Mouse (Mus musculus) heart, embryonic 15.5 days (tissue): Measurements from ENCODE around the gene Stap2. TPM values are rescaled to one million over a fixed set of nuclear protein-coding genes. Genes with fewer than 3 reads are reported as not detected.

Source experiments
- ATAC-seq: fragments of 200-750 bp; cut with Nextera tagmentation; replicated peaks from 2 replicates; pipeline ENCODE4 v1.8.0; 2017; ENCODE audit warnings: low read depth, moderate TSS enrichment; ENCODE audit not compliant: insufficient number of reproducible peaks, insufficient read depth, low FRiP score
- H3K27ac ChIP-seq: fragments of 300-500 bp; sonication (generic); 2 replicates; pipeline ENCODE4 v1.5.1; 2015; ENCODE audit warnings: mild to moderate bottlenecking, inconsistent platforms
- H3K27me3 ChIP-seq: fragments of 300-500 bp; sonication (generic); 2 replicates; pipeline ENCODE4 v1.6.1; 2015; ENCODE audit warnings: inconsistent platforms
- H3K36me3 ChIP-seq: fragments of 300-500 bp; sonication (generic); 2 replicates; pipeline ENCODE4 v1.6.1; 2015; ENCODE audit warnings: mild to moderate bottlenecking, inconsistent platforms
- H3K4me1 ChIP-seq: fragments of 300-500 bp; sonication (generic); replicated peaks from 2 replicates; pipeline ENCODE4 v1.6.1; 2015; ENCODE audit warnings: inconsistent platforms
- H3K4me2 ChIP-seq: fragments of 300-500 bp; sonication (generic); 2 replicates; pipeline ENCODE4 v1.6.1; 2015; ENCODE audit warnings: inconsistent platforms, mild to moderate bottlenecking, moderate library complexity
- H3K4me3 ChIP-seq: fragments of 300-500 bp; sonication (generic); 2 replicates; pipeline ENCODE4 v1.5.1; 2015; ENCODE audit warnings: mild to moderate bottlenecking, inconsistent platforms
- H3K9ac ChIP-seq: fragments of 300-500 bp; sonication (generic); 2 replicates; pipeline ENCODE4 v1.6.1; 2015; ENCODE audit warnings: mild to moderate bottlenecking, inconsistent platforms
- H3K9me3 ChIP-seq: fragments of 300-500 bp; sonication (generic); replicated peaks from 2 replicates; pipeline ENCODE4 v1.6.1; 2016; ENCODE audit warnings: inconsistent platforms
- WGBS: fragments of 180-500 bp; shearing (Covaris S2); methylation state at CpG from one replicate; pipeline ENCODE4 v1.1.7; 2015; ENCODE audit warnings: mixed read lengths; 5-methylcytosine and 5-hydroxymethylcytosine counted together
- polyA plus RNA-seq: library from polyadenylated mRNA; unstranded; fragments of >200 nt; fragmentation: Nextera tagmentation; extraction: Ambion mirVana; gene quantifications from 2 replicates; pipeline ENCODE4 v1.2.1, GENCODE M21; 2015

Stap2 gene
- polyA plus RNA-seq, 1 experiment from 2014 or later: 13.7 TPM

DNA sequence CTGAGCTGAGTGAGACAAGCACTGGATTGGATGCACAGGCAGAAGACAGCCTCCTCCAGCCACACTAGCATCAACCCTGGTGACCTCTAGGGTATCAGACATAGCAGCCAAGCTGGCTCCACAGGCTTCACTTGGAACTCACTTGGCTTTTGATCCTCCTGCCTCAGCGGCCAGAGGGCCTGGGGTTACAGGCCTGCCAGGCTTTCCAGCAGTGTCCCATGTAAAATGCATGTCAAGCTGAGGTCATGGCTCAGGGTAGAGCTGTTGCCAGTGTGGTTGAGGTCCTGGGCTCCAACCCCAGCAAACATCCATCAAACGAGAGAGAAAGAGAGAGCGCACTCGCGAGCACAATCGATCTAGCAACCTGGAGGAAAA, 29.3 kb upstream of the Stap2 start:
- peaks cover 51% of the 10 kb centered on the region for H3K4me1 ChIP-seq
- 87% methylated on average over 6 of the region's 6 CpGs for WGBS
- peak overlapping the region; percentile 95 for H3K4me3 ChIP-seq
- H3K36me3 ChIP-seq: peaks cover 13% of the 10 kb centered on the region; the same call in 1 of the 2 replicates
- ATAC-seq: no peak
- H3K27me3 ChIP-seq: no peaks in the 10 kb centered on the region
- peak overlapping the region; percentile 69 for H3K4me2 ChIP-seq
- H3K9me3 ChIP-seq: no peaks in the 10 kb centered on the region
- H3K27ac ChIP-seq: no peak overlapping the region; the same call in 1 of the 2 replicates
- peak overlapping the region; percentile 96; the same call in 1 of the 2 replicates for H3K9ac ChIP-seq

DNA sequence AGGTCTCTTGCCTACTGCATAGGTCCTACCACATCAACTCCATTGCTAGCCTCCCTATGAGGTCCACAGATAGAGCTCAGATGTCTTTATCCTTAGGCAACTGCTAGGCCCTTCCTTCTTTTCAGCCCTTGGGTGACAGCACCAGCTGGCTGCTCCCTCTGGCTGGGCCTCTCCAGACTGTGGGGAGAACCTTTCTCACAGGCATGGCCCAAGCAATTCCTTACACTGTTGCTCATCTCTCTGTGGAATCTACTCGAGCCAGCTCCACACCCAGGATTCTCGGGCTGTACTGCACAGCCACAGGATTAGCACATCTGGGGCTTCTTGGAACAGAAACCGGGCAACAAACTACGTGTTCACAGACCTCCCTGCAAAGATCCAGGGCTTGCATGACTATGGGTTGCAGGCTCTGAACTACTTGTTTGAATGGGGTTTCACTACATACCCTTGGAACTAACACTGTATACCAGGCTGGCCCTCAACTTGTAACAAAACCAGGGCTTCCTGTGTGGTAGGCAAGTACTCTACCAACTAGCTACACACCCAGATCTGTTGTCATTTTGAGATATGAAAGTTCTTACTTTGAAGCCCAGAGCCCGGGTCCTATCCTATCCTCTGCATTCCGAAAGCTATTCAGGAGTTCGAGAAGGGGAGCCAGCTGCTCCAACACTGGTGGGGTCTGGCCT, 28.8 kb upstream of the Stap2 start:
- no peaks in the 10 kb centered on the region for H3K9me3 ChIP-seq
- peaks cover 13% of the 10 kb centered on the region; the same call in 1 of the 2 replicates for H3K36me3 ChIP-seq
- H3K27me3 ChIP-seq: no peaks in the 10 kb centered on the region
- peak overlapping the region; percentile 96; the same call in 1 of the 2 replicates for H3K9ac ChIP-seq
- H3K27ac ChIP-seq: no peak overlapping the region
- H3K4me1 ChIP-seq: peaks cover 51% of the 10 kb centered on the region
- 79% methylated on average over 7 of the region's 7 CpGs for WGBS
- peak overlapping the region; percentile 69 for H3K4me2 ChIP-seq
- no peak for ATAC-seq
- H3K4me3 ChIP-seq: no peak overlapping the region

DNA sequence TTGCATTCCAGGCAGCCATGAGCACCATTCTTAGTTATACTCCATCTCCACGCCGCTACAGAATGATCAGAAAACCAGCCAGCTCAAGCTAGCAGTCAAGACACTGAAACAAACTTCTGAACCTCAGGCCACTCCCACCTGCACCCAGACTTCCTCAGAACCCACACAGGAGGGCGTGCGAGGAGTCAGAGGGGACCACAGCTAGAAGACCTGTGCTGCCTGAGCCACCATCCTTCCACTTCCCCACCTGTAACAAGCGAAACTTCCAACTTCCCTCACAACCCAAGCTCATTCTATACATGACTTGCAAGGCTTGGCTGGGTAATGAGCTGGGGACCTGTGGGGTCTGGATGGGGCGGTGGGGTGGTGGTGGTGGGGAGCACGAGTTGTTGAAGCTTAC, 27.4 kb upstream of the Stap2 start:
- Histone ChIP-seq H3K4me1 (peaks cover 57% of the 10 kb centered on the region), H3K9me3 (no peaks in the 10 kb centered on the region), H3K4me3 (no peak overlapping the region), H3K9ac (0 out of 2 replicates have a peak overlapping the region, but pooled peaks have one; percentile 21), H3K27ac (no peak overlapping the region), H3K4me2 (no peak overlapping the region), H3K36me3 (peaks cover 17% of the 10 kb centered on the region; the same call in 1 of the 2 replicates), H3K27me3 (no peaks in the 10 kb centered on the region)
- no peak for ATAC-seq
- 68% methylated on average over 7 of the region's 7 CpGs for WGBS

DNA sequence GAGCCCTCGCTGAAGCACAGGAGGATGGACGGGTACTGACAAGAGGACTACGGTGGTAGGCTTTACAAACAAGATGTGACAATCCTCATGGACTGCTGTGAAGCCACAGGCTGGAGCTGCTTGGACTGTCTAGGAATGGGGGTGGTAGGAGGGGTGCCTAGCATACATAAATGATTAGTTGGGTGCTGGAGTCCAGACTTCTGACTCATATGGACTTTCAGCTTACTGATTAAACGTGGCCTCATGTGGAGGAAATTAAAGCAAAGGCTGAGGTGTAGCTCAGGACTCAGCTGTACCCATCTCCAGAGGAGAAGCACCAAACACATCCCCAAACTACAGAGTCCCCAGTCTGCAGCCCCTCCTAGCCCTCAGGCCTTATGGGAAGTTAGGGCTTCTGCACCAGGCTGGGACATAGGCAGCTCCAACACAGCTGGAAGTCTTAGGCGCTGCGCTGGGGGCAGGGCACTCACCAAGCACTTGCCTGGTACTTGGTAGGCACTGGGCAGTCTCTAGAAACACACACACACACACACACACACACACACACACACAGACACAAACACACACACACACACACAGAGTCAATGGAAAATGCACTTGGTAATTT, 26.8 kb upstream of the Stap2 start:
- Histone ChIP-seq H3K4me2 (no peak overlapping the region), H3K9ac (no peak overlapping the region), H3K4me1 (peaks cover 63% of the 10 kb centered on the region), H3K9me3 (no peaks in the 10 kb centered on the region), H3K36me3 (peaks cover 17% of the 10 kb centered on the region; the same call in 1 of the 2 replicates), H3K4me3 (no peak overlapping the region), H3K27ac (no peak overlapping the region), H3K27me3 (no peaks in the 10 kb centered on the region)
- 65% methylated on average over 6 of the region's 6 CpGs for WGBS
- ATAC-seq: no peak

DNA sequence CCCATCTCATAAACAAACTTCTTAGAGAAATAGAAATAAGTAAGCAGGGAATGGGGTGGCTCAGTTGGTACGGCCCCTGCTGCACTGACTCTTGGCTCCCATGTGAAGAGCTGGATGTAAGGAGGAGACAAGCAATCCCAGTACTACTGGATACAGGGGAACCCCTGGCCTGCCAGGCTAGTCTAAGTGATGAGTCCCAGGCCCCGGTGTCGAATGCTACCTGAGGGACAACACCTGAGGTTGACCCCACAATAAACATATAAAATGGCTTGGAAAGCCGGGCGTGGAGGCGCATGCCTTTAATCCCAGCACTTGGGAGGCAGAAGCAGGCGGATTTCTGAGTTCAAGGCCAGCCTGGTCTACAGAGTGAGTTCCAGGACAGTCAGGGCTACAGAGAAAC, 26.0 kb upstream of the Stap2 start:
- peak overlapping the region; percentile 40; the same call in 1 of the 2 replicates for H3K27ac ChIP-seq
- H3K9ac ChIP-seq: no peak overlapping the region; the same call in 1 of the 2 replicates
- no peak for ATAC-seq
- WGBS: 93% methylated on average over 7 of the region's 7 CpGs
- H3K4me3 ChIP-seq: no peak overlapping the region
- H3K36me3 ChIP-seq: peaks cover 17% of the 10 kb centered on the region; the same call in 1 of the 2 replicates
- H3K4me1 ChIP-seq: peaks cover 68% of the 10 kb centered on the region
- H3K4me2 ChIP-seq: no peak overlapping the region
- H3K27me3 ChIP-seq: no peaks in the 10 kb centered on the region
- no peaks in the 10 kb centered on the region for H3K9me3 ChIP-seq

DNA sequence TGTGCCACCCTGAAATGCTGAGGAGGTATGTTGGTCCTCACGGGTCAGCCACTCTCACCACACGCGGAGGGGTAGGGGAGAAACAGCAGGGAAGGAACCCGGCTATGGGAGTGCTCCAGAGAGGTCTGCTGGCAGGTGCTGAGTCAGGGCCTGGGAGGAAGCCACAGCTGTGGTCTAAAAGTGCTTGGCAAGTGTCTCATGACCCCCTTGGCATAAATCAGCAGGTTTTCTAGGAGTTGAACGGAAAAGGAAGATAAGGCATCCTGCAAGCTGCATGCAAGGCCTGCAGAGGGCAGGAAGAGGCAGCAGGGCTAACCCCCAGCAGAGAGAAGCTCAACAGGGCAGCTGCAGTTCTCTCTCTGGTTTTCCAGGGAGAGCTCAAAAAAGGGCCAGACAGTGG, 25.5 kb upstream of the Stap2 start:
- WGBS: 31% methylated on average over 5 of the region's 5 CpGs
- Histone ChIP-seq H3K36me3 (peaks cover 17% of the 10 kb centered on the region; the same call in 1 of the 2 replicates), H3K4me1 (peaks cover 74% of the 10 kb centered on the region), H3K4me3 (no peak overlapping the region), H3K9ac (no peak overlapping the region), H3K27ac (peak overlapping the region; percentile 40), H3K27me3 (no peaks in the 10 kb centered on the region), H3K4me2 (no peak overlapping the region), H3K9me3 (no peaks in the 10 kb centered on the region)
- peak; percentile 17; the same call in 1 of the 2 replicates for ATAC-seq

DNA sequence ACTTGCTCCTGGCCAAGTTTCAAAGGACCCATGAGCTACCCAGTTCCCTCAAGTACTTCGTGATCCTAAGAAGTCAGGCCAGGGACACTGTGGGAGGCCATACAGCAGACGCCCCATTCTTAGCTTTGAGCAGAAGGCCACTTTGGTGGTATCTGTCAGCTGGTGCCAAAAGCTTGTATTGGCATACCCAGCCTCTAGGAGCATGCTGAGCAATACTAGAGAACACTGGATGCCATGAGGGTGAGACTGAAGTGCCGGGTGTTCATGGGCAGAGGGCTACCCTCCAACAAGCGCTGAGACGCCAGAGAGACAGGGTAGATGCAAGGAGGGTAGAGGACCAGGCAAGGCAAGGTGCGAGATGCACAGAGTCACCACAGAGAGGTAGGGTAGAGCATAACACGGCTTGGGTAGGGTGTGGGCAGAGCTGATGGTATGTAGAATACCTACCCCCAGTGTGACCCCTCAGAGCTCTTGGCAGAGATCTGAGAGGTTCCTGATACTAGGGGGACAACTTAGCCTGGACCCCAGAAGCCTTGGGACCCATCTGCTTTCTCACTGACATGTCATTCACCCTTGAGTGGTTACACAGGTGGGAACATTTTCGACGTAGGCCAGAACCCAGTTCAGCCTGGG, 25.0 kb upstream of the Stap2 start:
- H3K4me1 ChIP-seq: peaks cover 74% of the 10 kb centered on the region
- 0 out of 2 replicates have a peak overlapping the region, but pooled peaks have one; percentile 40 for H3K27ac ChIP-seq
- WGBS: 79% methylated on average over 9 of the region's 9 CpGs
- H3K4me2 ChIP-seq: no peak overlapping the region
- ATAC-seq: no peak
- peaks cover 17% of the 10 kb centered on the region; the same call in 1 of the 2 replicates for H3K36me3 ChIP-seq
- H3K4me3 ChIP-seq: no peak overlapping the region
- no peak overlapping the region for H3K9ac ChIP-seq
- H3K9me3 ChIP-seq: no peaks in the 10 kb centered on the region
- H3K27me3 ChIP-seq: no peaks in the 10 kb centered on the region

DNA sequence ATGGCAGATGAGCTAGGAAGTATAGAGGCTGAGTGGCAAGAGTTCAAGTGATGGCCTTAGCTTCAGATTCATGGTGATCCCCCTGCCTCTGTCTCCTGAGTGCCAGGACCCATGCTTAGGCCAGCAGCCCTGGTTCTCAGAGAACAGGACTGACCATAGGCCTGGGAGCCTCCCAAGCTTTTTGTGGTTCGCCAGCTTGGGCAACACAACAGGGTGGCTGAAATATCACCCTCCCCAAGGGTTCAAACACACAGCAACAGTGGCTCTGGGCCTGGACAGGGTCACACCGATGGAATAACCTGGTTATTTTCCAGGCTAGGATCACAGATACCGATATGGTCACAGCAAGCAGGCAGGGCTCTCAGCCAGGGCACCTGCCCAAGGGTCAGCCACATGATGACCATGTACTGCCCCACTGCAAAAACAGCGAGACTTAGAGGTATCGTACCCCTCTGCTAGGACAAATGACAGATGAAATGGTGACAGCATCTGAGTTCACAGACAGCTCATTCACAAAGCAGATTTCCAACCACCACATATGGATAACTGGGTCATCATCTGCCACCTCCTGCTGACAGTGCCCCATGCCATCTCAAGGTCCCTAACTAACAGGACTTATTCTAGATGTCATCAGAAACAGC, 22.5 kb upstream of the Stap2 start:
- Histone ChIP-seq H3K4me2 (no peak overlapping the region), H3K4me3 (no peak overlapping the region), H3K27me3 (no peaks in the 10 kb centered on the region), H3K4me1 (peaks cover 80% of the 10 kb centered on the region), H3K27ac (no peak overlapping the region), H3K9me3 (no peaks in the 10 kb centered on the region), H3K36me3 (peaks cover 4% of the 10 kb centered on the region; the same call in 1 of the 2 replicates), H3K9ac (no peak overlapping the region)
- WGBS: 86% methylated on average over 5 of the region's 5 CpGs
- ATAC-seq: no peak

DNA sequence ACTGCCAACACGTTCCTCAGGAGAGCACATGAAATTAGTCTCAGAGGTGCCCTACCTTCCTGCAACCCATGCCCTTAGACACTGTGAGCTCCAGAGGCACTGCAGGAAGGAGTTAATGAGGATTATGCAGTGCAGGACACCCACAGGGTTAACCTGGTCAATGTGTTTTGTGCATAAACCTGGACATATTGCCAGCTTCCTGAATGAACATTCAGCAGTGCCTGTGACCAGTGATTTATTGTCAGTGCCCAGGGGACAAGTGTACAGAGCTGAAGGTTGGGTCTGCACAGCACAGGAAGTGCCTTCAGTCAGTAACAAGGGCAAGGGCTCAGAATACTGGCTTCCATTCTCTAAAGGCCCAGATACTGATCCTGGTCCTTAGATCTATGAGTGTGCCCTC, 21.5 kb upstream of the Stap2 start:
- WGBS: 51% methylated on average over 1 of the region's 1 CpGs
- Histone ChIP-seq H3K4me3 (no peak overlapping the region), H3K27me3 (no peaks in the 10 kb centered on the region), H3K4me2 (no peak overlapping the region), H3K9me3 (no peaks in the 10 kb centered on the region), H3K27ac (peak overlapping the region; percentile 39), H3K36me3 (peaks cover 4% of the 10 kb centered on the region; the same call in 1 of the 2 replicates), H3K4me1 (peaks cover 81% of the 10 kb centered on the region), H3K9ac (0 out of 2 replicates have a peak overlapping the region, but pooled peaks have one; percentile 1)
- ATAC-seq: no peak

DNA sequence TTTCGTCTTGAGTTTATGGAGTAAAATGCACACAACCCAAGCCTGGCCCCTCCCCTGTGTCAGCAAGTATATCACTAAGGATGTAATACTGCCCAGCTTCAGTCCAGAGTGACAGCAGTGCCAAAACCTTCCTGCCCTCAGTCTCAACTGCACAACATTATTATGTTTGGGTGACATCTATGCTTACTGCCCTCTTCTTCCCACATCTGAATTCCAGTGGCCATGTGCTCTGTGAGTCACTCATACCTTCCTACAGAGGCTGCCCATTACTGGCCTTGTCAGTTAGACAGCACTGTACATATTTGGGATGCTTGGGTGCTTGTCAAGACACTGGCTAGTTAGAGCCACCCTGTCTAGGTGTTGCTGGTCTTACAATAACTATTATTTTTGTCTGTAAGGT, 20.9 kb upstream of the Stap2 start:
- no peak overlapping the region for H3K4me3 ChIP-seq
- H3K27me3 ChIP-seq: no peaks in the 10 kb centered on the region
- 39% methylated on average over 1 of the region's 1 CpGs for WGBS
- no peaks in the 10 kb centered on the region for H3K9me3 ChIP-seq
- peaks cover 4% of the 10 kb centered on the region; the same call in 1 of the 2 replicates for H3K36me3 ChIP-seq
- peak overlapping the region; percentile 39 for H3K27ac ChIP-seq
- H3K9ac ChIP-seq: 0 out of 2 replicates have a peak overlapping the region, but pooled peaks have one; percentile 1
- H3K4me1 ChIP-seq: peaks cover 82% of the 10 kb centered on the region
- H3K4me2 ChIP-seq: no peak overlapping the region
- ATAC-seq: no peak

DNA sequence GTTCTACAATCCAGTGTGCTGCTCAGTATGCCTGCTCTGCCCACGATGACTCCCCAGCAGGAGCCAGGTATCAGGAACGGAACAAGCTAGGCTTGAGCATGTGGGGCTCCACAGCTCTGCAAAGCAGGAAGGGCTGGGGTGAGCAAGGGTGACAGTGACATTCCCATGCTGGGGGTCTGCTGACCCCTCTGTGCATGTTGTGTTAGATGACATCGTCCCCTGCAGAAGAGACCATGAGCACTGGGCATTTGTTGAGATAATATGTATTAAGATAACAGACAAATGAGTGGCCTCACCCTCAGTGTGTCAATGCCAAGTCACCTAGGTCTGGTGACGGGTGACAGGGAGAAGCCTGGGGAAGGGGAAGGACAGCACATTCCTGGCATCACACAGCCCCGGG, 19.5 kb upstream of the Stap2 start:
- H3K4me1 ChIP-seq: peaks cover 80% of the 10 kb centered on the region
- H3K4me3 ChIP-seq: no peak overlapping the region

More for the DNA sequence above, 19.5 kb upstream of the Stap2 start:
- no peak overlapping the region for H3K4me2 ChIP-seq
- peaks cover 4% of the 10 kb centered on the region; the same call in 1 of the 2 replicates for H3K36me3 ChIP-seq
- no peak overlapping the region for H3K27ac ChIP-seq
- no peaks in the 10 kb centered on the region for H3K9me3 ChIP-seq
- H3K9ac ChIP-seq: no peak overlapping the region
- no peak for ATAC-seq
- no peaks in the 10 kb centered on the region for H3K27me3 ChIP-seq
- 34% methylated on average over 5 of the region's 5 CpGs for WGBS
